Mouse (Mus musculus) cerebellum, adult 2 months (tissue): ENCODE measurements around the gene P4htm. TPM values are rescaled to one million over a fixed set of nuclear protein-coding genes. Genes with fewer than 3 reads are reported as not detected.

Experiments used
- DNase-seq, 2 experiments: peaks; one replicate each; pipeline ENCODE4 v3.0.0; 2021
- H3K27ac ChIP-seq: fragments of 200-500 bp; 2 replicates; pipeline ENCODE4 v1.5.1; 2012; ENCODE audit warnings: low read length, control low read depth, inconsistent platforms; ENCODE audit not compliant: insufficient read depth
- H3K27me3 ChIP-seq: fragments of 200-500 bp; 2 replicates; pipeline ENCODE4 v1.6.1; 2012; ENCODE audit warnings: inconsistent platforms, mild to moderate bottlenecking, low read length, moderate library complexity; ENCODE audit not compliant: control insufficient read depth, insufficient read depth
- H3K4me1 ChIP-seq: fragments of 200-500 bp; 2 replicates; pipeline ENCODE4 v1.6.1; 2011; ENCODE audit warnings: low read length; ENCODE audit not compliant: control insufficient read depth, insufficient read depth
- H3K4me3 ChIP-seq: fragments of 200-500 bp; replicated peaks from 2 replicates; pipeline ENCODE3; 2011; ENCODE audit warnings: mild to moderate bottlenecking, low read depth, low read length, control low read depth; ENCODE audit not compliant: insufficient read depth
- CTCF ChIP-seq: fragments of 200-500 bp; IDR thresholded peaks from 2 replicates; pipeline ENCODE4 v1.5.1; 2011; ENCODE audit warnings: low read depth, mild to moderate bottlenecking, control low read depth, low read length, moderate library complexity, borderline replicate concordance; ENCODE audit not compliant: insufficient read depth
- POLR2A ChIP-seq: fragments of 200-500 bp; IDR thresholded peaks from 2 replicates; pipeline ENCODE4 v1.6.1; 2011; ENCODE audit warnings: low read length, control low read depth, borderline replicate concordance; ENCODE audit not compliant: insufficient read depth
- WGBS: fragments of 180-500 bp; shearing (Covaris S2); methylation state at CpG from one replicate; pipeline ENCODE4 v1.1.7; 2018; 5-methylcytosine and 5-hydroxymethylcytosine counted together
- polyA plus RNA-seq: library from polyadenylated mRNA; depleted of rRNA; stranded (reverse); fragments of >200 nt; gene quantifications from 2 replicates; pipeline ENCODE4 v1.2.3, GENCODE M21; 2012

Gene P4htm
- polyA plus RNA-seq, 1 experiment, result 105 TPM

GRCm38 (mm10) chr9:108568511-108568921 lies 29.0 kb downstream of the P4htm start:
- Histone ChIP-seq H3K27ac (no peak overlapping the region), H3K4me1 (peaks cover 8% of the 10 kb centered on the region), H3K4me3 (no peak overlapping the region), H3K27me3 (no peaks in the 10 kb centered on the region)
- no peak for DNase-seq
- TF ChIP-seq POLR2A (no peak), CTCF (no peak)
- WGBS, result 81% methylated on average over 17 of the region's 17 CpGs

GRCm38 (mm10) chr9:108567931-108568419 lies 29.5 kb downstream of the P4htm start:
- Histone ChIP-seq H3K4me1 (peaks cover 8% of the 10 kb centered on the region), H3K27me3 (no peaks in the 10 kb centered on the region), H3K4me3 (peak overlapping the region; percentile 92), H3K27ac (peak overlapping the region; percentile 57; the same call in 1 of the 2 replicates)
- TF ChIP-seq CTCF (no peak), POLR2A (no peak)
- DNase-seq, result no peak
- 14% methylated on average over 18 of the region's 18 CpGs for WGBS

GRCm38 (mm10) chr9:108566815-108567776 lies 30.4 kb downstream of the P4htm start, which contains the start of gene Ndufaf3:
TSS of gene Ndufaf3 (minus strand) at chr9:108567434.
- TF ChIP-seq POLR2A, result peak; percentile 97
- peak; percentile 91 for TF ChIP-seq CTCF
- peak within 1 kb of the TSS; percentile 92 for H3K4me3 ChIP-seq
- WGBS, result under 1% methylated on average over 73 of the region's 73 CpGs
- DNase-seq, result peak; percentile 96 to 98
- H3K27me3 ChIP-seq, result no peaks in the 10 kb centered on the region
- peaks cover 8% of the 10 kb centered on the region for H3K4me1 ChIP-seq
- peak within 1 kb of the TSS; percentile 78 for H3K27ac ChIP-seq

- Histone ChIP-seq H3K4me3 (peak overlapping the region; percentile 92), H3K27me3 (no peaks in the 10 kb centered on the region), H3K27ac (peak overlapping the region; percentile 34), H3K4me1 (peaks cover 10% of the 10 kb centered on the region)
- TF ChIP-seq POLR2A (no peak), CTCF (no peak)
- DNase-seq, result no peak
- WGBS, result 10% methylated on average over 35 of the region's 35 CpGs
These were observed 31.3 kb downstream of the P4htm start for GRCm38 (mm10) chr9:108565881-108566814.

GRCm38 (mm10) chr9:108564131-108564530 lies 33.3 kb downstream of the P4htm start:
- no peak for DNase-seq
- 79% methylated on average over 7 of the region's 7 CpGs for WGBS
- peaks cover 10% of the 10 kb centered on the region for H3K4me1 ChIP-seq
- no peak overlapping the region for H3K27ac ChIP-seq
- H3K4me3 ChIP-seq, result no peak overlapping the region
- TF ChIP-seq POLR2A (no peak), CTCF (no peak)
- no peaks in the 10 kb centered on the region for H3K27me3 ChIP-seq

GRCm38 (mm10) chr9:108563671-108564070 lies 33.8 kb downstream of the P4htm start:
- TF ChIP-seq POLR2A (no peak), CTCF (no peak)
- Histone ChIP-seq H3K4me3 (no peak overlapping the region), H3K27ac (no peak overlapping the region), H3K27me3 (no peaks in the 10 kb centered on the region), H3K4me1 (peaks cover 10% of the 10 kb centered on the region)
- no peak for DNase-seq
- 85% methylated on average over 8 of the region's 8 CpGs for WGBS

GRCm38 (mm10) chr9:108560227-108560841 lies 37.1 kb downstream of the P4htm start, which contains the start of gene Impdh2:
TSS of gene Impdh2 (plus strand) at chr9:108560286.
- Histone ChIP-seq H3K4me1 (peaks cover 2% of the 10 kb centered on the region; the same call in 1 of the 2 replicates), H3K4me3 (peak within 1 kb of the TSS; percentile 67), H3K27me3 (no peaks in the 10 kb centered on the region), H3K27ac (peak within 1 kb of the TSS; percentile 24; the same call in 1 of the 2 replicates)
- TF ChIP-seq POLR2A, result peak; percentile 81
- TF ChIP-seq CTCF, result no peak
- DNase-seq, result peak; percentile 92 to 93
- under 1% methylated on average over 53 of the region's 53 CpGs for WGBS
